Mouse (Mus musculus) heart, embryonic 15.5 days (tissue): ENCODE results near the gene Uvrag. TPM values are rescaled to one million over a fixed set of nuclear protein-coding genes. Genes with fewer than 3 reads are reported as not detected.

Source experiments
- ATAC-seq: fragments of 200-750 bp; cut with Nextera tagmentation; replicated peaks from 2 replicates; pipeline ENCODE4 v1.8.0; 2017; ENCODE audit warnings: low read depth, moderate TSS enrichment; ENCODE audit not compliant: insufficient number of reproducible peaks, insufficient read depth, low FRiP score
- H3K27ac ChIP-seq: fragments of 300-500 bp; sonication (generic); 2 replicates; pipeline ENCODE4 v1.5.1; 2015; ENCODE audit warnings: mild to moderate bottlenecking, inconsistent platforms
- H3K27me3 ChIP-seq: fragments of 300-500 bp; sonication (generic); 2 replicates; pipeline ENCODE4 v1.6.1; 2015; ENCODE audit warnings: inconsistent platforms
- H3K36me3 ChIP-seq: fragments of 300-500 bp; sonication (generic); 2 replicates; pipeline ENCODE4 v1.6.1; 2015; ENCODE audit warnings: mild to moderate bottlenecking, inconsistent platforms
- H3K4me1 ChIP-seq: fragments of 300-500 bp; sonication (generic); replicated peaks from 2 replicates; pipeline ENCODE4 v1.6.1; 2015; ENCODE audit warnings: inconsistent platforms
- H3K4me2 ChIP-seq: fragments of 300-500 bp; sonication (generic); 2 replicates; pipeline ENCODE4 v1.6.1; 2015; ENCODE audit warnings: inconsistent platforms, mild to moderate bottlenecking, moderate library complexity
- H3K4me3 ChIP-seq: fragments of 300-500 bp; sonication (generic); 2 replicates; pipeline ENCODE4 v1.5.1; 2015; ENCODE audit warnings: mild to moderate bottlenecking, inconsistent platforms
- H3K9ac ChIP-seq: fragments of 300-500 bp; sonication (generic); 2 replicates; pipeline ENCODE4 v1.6.1; 2015; ENCODE audit warnings: mild to moderate bottlenecking, inconsistent platforms
- H3K9me3 ChIP-seq: fragments of 300-500 bp; sonication (generic); replicated peaks from 2 replicates; pipeline ENCODE4 v1.6.1; 2016; ENCODE audit warnings: inconsistent platforms
- WGBS: fragments of 180-500 bp; shearing (Covaris S2); methylation state at CpG from one replicate; pipeline ENCODE4 v1.1.7; 2015; ENCODE audit warnings: mixed read lengths; 5-methylcytosine and 5-hydroxymethylcytosine counted together
- polyA plus RNA-seq: library from polyadenylated mRNA; unstranded; fragments of >200 nt; fragmentation: Nextera tagmentation; extraction: Ambion mirVana; gene quantifications from 2 replicates; pipeline ENCODE4 v1.2.1, GENCODE M21; 2015

Gene Uvrag
- polyA plus RNA-seq, 1 experiment from 2014 or later, result 16.0 TPM

DNA sequence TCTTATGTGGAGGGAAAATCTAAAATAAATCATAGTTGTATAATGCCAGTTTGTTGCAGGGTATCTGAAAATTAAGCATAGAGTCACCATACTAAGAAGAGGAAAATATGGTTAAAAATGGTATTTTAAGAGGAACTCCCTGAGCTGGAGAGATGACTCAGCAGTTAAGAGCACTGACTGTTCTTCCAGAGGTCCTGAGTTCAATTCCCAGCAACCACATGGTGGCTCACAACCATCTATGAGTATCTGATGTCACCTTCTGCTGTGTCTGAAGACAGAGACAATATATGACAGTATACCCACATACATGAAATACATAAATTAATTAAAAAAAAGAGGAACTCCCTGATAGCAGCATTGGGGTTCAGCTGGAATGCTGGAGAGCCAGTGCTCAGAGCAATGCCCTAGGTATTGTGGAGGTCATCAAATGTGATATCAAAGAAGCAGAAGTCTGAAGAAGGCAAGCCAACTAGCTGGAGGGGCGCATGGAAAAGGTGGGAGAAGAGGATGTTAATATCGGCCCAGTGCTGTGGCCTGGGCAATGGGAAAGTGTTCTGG, 149.7 kb downstream of the Uvrag start:
- Histone ChIP-seq H3K4me3 (no peak overlapping the region), H3K4me1 (peaks cover 8% of the 10 kb centered on the region)
- no peak for ATAC-seq

GRCm38 (mm10) chr7:98990510-98990909, 150.4 kb downstream of the Uvrag start:
- Histone ChIP-seq H3K9ac (no peak overlapping the region), H3K9me3 (no peaks in the 10 kb centered on the region), H3K27ac (no peak overlapping the region), H3K4me2 (no peak overlapping the region), H3K4me3 (no peak overlapping the region), H3K4me1 (peaks cover 16% of the 10 kb centered on the region), H3K36me3 (no peaks in the 10 kb centered on the region), H3K27me3 (no peaks in the 10 kb centered on the region)
- no peak for ATAC-seq
- 58% methylated on average over 1 of the region's 1 CpGs for WGBS

More for the DNA sequence above, 149.7 kb downstream of the Uvrag start:
- WGBS, result 95% methylated on average over 2 of the region's 2 CpGs
- no peaks in the 10 kb centered on the region for H3K36me3 ChIP-seq
- no peak overlapping the region for H3K4me2 ChIP-seq
- no peak overlapping the region for H3K27ac ChIP-seq
- H3K9me3 ChIP-seq, result no peaks in the 10 kb centered on the region
- H3K27me3 ChIP-seq, result no peaks in the 10 kb centered on the region
- H3K9ac ChIP-seq, result no peak overlapping the region

DNA sequence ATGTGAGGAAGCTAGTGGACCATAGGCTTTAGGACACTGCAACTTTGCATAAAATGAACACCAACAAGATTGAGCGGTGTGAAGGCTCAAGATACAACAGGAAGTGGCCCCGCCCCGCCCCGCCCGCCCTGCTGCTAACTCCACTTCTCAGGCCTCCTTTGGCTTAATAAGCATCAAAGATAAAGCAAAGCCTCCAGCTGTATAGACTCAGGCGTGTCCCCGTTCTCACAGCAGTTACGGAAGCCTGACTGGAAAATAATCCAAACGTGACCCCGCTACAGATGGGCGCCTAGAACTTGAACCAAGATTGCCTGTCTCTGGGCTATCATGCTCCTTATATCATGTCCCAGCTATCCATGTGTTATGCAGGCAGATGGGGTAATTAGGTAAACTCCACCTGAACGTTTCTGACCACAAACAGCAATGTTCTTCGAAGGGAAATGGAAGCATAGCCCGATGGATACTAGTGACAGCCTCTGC, 153.9 kb downstream of the Uvrag start:
- 90% methylated on average over 14 of the region's 14 CpGs for WGBS
- H3K27me3 ChIP-seq, result no peaks in the 10 kb centered on the region
- H3K4me3 ChIP-seq, result no peak overlapping the region
- no peaks in the 10 kb centered on the region for H3K9me3 ChIP-seq
- H3K36me3 ChIP-seq, result no peaks in the 10 kb centered on the region
- H3K4me2 ChIP-seq, result no peak overlapping the region
- ATAC-seq, result no peak
- peaks cover 23% of the 10 kb centered on the region for H3K4me1 ChIP-seq
- H3K27ac ChIP-seq, result no peak overlapping the region
- no peak overlapping the region for H3K9ac ChIP-seq

- no peaks in the 10 kb centered on the region for H3K27me3 ChIP-seq
- H3K36me3 ChIP-seq, result no peaks in the 10 kb centered on the region
- WGBS, result 61% methylated on average over 2 of the region's 2 CpGs
- H3K9ac ChIP-seq, result 0 out of 2 replicates have a peak overlapping the region, but pooled peaks have one; percentile 18
- H3K27ac ChIP-seq, result peak overlapping the region; percentile 87
- no peaks in the 10 kb centered on the region for H3K9me3 ChIP-seq
- H3K4me1 ChIP-seq, result peaks cover 27% of the 10 kb centered on the region
- H3K4me3 ChIP-seq, result no peak overlapping the region
- 0 out of 2 replicates have a peak, but pooled peaks have one; percentile 15 for ATAC-seq
- peak overlapping the region; percentile 26; the same call in 1 of the 2 replicates for H3K4me2 ChIP-seq
Measured at GRCm38 (mm10) chr7:98985935-98986334, 155.0 kb downstream of the Uvrag start.

DNA sequence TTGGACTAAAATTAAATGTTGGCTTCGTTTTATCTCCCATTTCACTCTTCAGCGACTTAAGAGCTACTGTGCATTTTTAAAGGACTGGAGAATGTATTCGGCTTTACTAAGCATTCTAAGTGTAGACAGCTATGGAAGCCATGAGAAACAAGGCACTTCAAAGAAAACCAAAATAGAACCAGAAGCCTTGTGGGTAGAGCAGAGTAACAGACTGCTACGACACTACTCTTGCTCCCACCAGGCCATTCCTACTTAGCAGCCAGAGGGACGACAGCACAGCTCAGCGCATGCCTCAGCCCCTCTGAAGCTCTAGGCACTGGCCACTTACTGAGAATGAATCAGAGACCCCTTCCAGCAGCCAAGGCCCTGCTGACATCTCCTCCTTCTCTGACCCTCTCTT, 155.5 kb downstream of the Uvrag start:
- Histone ChIP-seq H3K27ac (peak overlapping the region; percentile 87), H3K9me3 (no peaks in the 10 kb centered on the region), H3K36me3 (no peaks in the 10 kb centered on the region), H3K9ac (no peak overlapping the region), H3K4me1 (peaks cover 27% of the 10 kb centered on the region), H3K4me3 (no peak overlapping the region), H3K27me3 (no peaks in the 10 kb centered on the region), H3K4me2 (peak overlapping the region; percentile 26; the same call in 1 of the 2 replicates)
- peak; percentile 85 for ATAC-seq
- 27% methylated on average over 6 of the region's 6 CpGs for WGBS

DNA sequence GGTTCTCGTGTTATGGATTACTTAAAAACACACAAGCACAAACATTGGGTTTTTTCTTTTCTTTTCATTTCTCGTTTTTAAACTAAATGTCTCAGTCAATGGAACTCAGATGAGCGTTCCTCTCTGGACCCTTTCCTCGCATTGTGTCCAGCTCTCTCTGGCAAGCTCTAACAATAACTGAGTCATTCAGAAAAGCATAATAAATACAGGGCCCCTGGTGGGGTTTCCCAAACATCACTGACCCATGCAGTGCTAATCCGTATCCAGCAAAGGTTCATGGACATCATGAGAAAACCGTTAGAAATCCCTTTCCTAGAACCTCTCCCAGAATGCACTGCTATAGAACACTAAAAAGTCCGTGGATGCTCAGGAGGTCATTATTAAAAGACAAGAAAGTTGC, 156.6 kb downstream of the Uvrag start:
- Histone ChIP-seq H3K27me3 (no peaks in the 10 kb centered on the region), H3K4me3 (no peak overlapping the region), H3K36me3 (no peaks in the 10 kb centered on the region), H3K4me1 (peaks cover 27% of the 10 kb centered on the region), H3K9ac (no peak overlapping the region), H3K9me3 (no peaks in the 10 kb centered on the region), H3K4me2 (no peak overlapping the region), H3K27ac (peak overlapping the region; percentile 87; the same call in 1 of the 2 replicates)
- 70% methylated on average over 7 of the region's 7 CpGs for WGBS
- ATAC-seq, result no peak

DNA sequence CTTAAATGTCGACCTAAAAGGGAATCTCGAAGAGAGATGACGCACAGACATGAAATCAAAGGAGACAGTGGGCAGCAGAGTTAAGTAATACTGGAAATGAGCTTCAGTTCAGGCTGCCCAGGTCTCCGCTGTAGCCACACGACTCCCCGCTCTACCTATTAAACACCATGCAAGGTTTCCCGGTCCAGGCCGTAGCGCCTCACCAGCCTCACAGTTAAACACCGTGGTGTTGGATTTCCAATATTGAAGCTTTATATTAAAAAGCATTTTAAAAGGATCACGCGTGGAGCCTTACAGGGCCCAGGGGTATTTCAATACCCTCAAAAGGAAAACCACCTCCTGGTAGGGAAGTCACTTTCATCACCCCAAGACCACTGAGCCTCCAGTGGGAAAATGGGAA, 157.9 kb downstream of the Uvrag start:
- Histone ChIP-seq H3K9me3 (no peaks in the 10 kb centered on the region), H3K27me3 (no peaks in the 10 kb centered on the region), H3K4me1 (peaks cover 27% of the 10 kb centered on the region), H3K27ac (no peak overlapping the region), H3K9ac (no peak overlapping the region), H3K4me2 (no peak overlapping the region), H3K4me3 (no peak overlapping the region), H3K36me3 (no peaks in the 10 kb centered on the region)
- ATAC-seq, result no peak
- WGBS, result 89% methylated on average over 12 of the region's 12 CpGs

DNA sequence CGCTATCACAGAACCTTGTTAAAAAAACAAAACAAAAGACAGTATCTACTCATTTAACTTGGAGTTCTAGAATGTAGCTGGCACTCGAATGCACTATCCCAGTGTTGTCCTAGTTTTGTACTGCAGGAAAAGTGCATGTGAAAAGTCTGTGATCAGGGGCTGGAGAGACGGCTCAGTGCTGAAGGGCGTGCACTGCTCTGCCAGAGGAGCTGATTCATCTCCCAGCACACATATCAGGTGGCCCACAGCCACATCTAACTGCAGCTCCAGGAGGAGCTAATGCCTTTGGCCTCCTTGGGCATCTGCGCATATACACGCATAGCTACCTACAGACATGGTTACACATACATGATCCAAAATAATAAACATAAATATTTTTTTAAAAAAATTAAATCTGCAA, 159.5 kb downstream of the Uvrag start:
- Histone ChIP-seq H3K27ac (no peak overlapping the region), H3K9ac (no peak overlapping the region), H3K4me3 (no peak overlapping the region), H3K4me1 (peaks cover 26% of the 10 kb centered on the region), H3K9me3 (no peaks in the 10 kb centered on the region), H3K36me3 (no peaks in the 10 kb centered on the region), H3K4me2 (no peak overlapping the region), H3K27me3 (no peaks in the 10 kb centered on the region)
- WGBS, result 70% methylated on average over 6 of the region's 6 CpGs
- no peak for ATAC-seq

DNA sequence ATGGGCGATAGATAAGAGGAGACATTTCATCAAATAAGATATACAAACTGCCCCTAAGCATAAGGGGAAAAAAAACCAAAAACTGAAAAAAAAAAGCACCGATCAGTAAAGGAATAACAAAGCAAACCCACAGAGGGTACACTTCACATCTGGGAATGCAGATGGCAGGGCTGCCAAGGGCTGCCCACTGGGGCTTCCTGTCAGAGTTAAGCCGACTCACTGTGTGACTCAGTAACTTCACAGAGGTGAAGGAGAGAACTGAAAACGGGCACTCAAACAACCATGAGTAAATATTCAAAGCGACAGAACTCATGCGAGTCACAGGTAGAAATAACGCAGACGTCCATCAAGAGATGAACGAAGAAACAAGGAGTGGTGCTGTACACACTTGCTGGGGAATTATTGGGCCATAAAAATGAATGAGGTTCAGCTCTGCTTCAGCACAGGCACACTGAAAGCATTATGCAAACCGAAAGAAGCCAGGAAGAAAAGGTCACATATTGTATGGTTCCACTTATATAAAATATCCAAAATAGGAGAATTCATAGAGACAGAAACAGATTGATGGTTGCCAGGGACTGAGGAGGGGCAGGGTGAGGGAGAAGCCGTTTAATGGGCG, 164.0 kb downstream of the Uvrag start:
- Histone ChIP-seq H3K36me3 (no peaks in the 10 kb centered on the region), H3K27ac (no peak overlapping the region), H3K27me3 (no peaks in the 10 kb centered on the region), H3K9me3 (no peaks in the 10 kb centered on the region), H3K9ac (no peak overlapping the region), H3K4me1 (peaks cover 4% of the 10 kb centered on the region; the same call in 1 of the 2 replicates), H3K4me3 (no peak overlapping the region), H3K4me2 (no peak overlapping the region)
- ATAC-seq, result no peak
- WGBS, result 80% methylated on average over 12 of the region's 12 CpGs

DNA sequence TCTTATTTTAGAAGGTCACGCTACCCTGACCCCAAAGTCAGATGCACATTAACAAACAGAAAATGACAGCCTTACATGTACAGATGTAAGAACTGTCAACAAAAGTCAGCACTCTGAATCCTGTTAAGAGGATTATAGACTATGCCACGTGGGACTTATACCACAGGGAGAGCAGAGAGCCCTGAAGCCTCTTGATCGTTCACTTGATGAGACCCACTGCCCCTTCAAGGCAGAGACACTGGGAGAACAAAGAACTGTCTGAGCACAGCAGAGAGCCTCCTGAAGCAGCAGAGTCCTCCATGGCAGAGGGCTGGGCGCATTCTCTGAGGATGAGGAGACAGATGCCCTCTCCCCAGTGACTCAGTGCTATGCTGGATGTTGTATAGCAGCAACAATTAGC, 166.4 kb downstream of the Uvrag start:
- Histone ChIP-seq H3K9ac (no peak overlapping the region), H3K4me3 (no peak overlapping the region), H3K4me1 (no peaks in the 10 kb centered on the region), H3K36me3 (no peaks in the 10 kb centered on the region), H3K4me2 (no peak overlapping the region), H3K27me3 (no peaks in the 10 kb centered on the region), H3K27ac (no peak overlapping the region), H3K9me3 (no peaks in the 10 kb centered on the region)
- WGBS, result 57% methylated on average over 4 of the region's 4 CpGs
- ATAC-seq, result no peak

DNA sequence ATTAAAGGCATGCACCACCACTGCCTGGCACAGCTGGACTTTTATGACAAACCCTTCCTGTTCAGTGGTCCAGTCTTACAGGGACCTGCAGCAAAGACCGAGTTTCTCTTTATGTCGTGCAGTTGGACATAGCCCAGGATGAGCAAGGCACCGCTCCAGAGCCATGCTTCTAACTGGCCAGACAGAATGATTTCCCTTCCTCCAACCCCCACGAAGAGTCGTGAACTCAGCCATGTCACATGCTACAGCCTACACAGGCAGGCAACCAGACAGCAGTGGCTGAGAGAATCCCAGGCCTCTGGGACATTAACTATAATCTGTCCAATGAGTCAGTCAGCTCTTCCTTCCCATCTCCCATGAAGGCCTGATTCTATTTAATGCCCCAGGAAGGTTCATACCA, 170.2 kb downstream of the Uvrag start:
- Histone ChIP-seq H3K4me2 (no peak overlapping the region), H3K27me3 (no peaks in the 10 kb centered on the region), H3K4me3 (no peak overlapping the region), H3K9ac (no peak overlapping the region), H3K9me3 (no peaks in the 10 kb centered on the region), H3K36me3 (no peaks in the 10 kb centered on the region), H3K4me1 (peaks cover 18% of the 10 kb centered on the region), H3K27ac (no peak overlapping the region)
- 67% methylated on average over 5 of the region's 5 CpGs for WGBS
- ATAC-seq, result no peak
